Mouse (Mus musculus) MEL (cell line): Measurements from ENCODE around the gene Eid1.

Experiments
- E2F4 ChIP-seq: IDR thresholded peaks from 2 replicates; pipeline ENCODE4 v1.6.1; 2011; ENCODE audit warnings: low read depth, low read length, improper control_type of control experiment, borderline replicate concordance
- EP300 ChIP-seq, 2 experiments: IDR thresholded peaks; 2 replicates each; pipeline ENCODE4 v1.6.1; 2011; ENCODE audit warnings: improper control_type of control experiment in 2 of 2, low read length in 2 of 2, low read depth in 1 of 2, mild to moderate bottlenecking in 1 of 2
- MXI1 ChIP-seq: IDR thresholded peaks from 2 replicates; pipeline ENCODE4 v1.6.1; 2011; ENCODE audit warnings: mild to moderate bottlenecking, low read depth, low read length, improper control_type of control experiment
- POLR2A ChIP-seq, 2 experiments: IDR thresholded peaks; 2 replicates each; pipeline ENCODE4 v1.6.1; 2011 to 2012; ENCODE audit warnings: low read length in 2 of 2, mild to moderate bottlenecking in 2 of 2, control low read depth in 1 of 2, improper control_type of control experiment in 1 of 2, low read depth in 1 of 2, moderate library complexity in 1 of 2; ENCODE audit not compliant: control insufficient read depth in 1 of 2, insufficient read depth in 1 of 2, poor library complexity in 1 of 2
- SIN3A ChIP-seq: IDR thresholded peaks from 2 replicates; pipeline ENCODE4 v1.6.1; 2012; ENCODE audit warnings: low read length, improper control_type of control experiment, inconsistent platforms
- TAL1 ChIP-seq: IDR thresholded peaks from 2 replicates; pipeline ENCODE4 v1.6.1; 2012; ENCODE audit warnings: mild to moderate bottlenecking, inconsistent platforms, low read length, moderate library complexity, mixed read lengths
- USF2 ChIP-seq, 2 experiments: IDR thresholded peaks; 2 replicates each; pipeline ENCODE4 v1.6.1; 2011 to 2012; ENCODE audit warnings: improper control_type of control experiment in 2 of 2, low read length in 2 of 2, borderline replicate concordance in 1 of 2, inconsistent platforms in 1 of 2, low read depth in 1 of 2, mild to moderate bottlenecking in 1 of 2; ENCODE audit not compliant: insufficient read depth in 1 of 2
- ZMIZ1 ChIP-seq: IDR thresholded peaks from 2 replicates; pipeline ENCODE4 v1.6.1; 2012; ENCODE audit warnings: low read depth, mild to moderate bottlenecking, inconsistent platforms, low read length, improper control_type of control experiment, moderate library complexity

- TF ChIP-seq SIN3A (no peak), USF2 (IDR thresholded peaks at IDR 0.05; ENCODE audit: borderline replicate concordance in 1 of 2, insufficient read depth in 1 of 2, low read depth in 1 of 2, low read length in 2 of 2) (no peak), MXI1 (no peak), ZMIZ1 (no peak), TAL1 (no peak), POLR2A (IDR thresholded peaks at IDR 0.05; ENCODE audit: control insufficient read depth in 1 of 2, insufficient read depth in 1 of 2, low read depth in 1 of 2, low read length in 2 of 2, poor library complexity in 1 of 2) (no peak), EP300 (IDR thresholded peaks at IDR 0.05; ENCODE audit: low read depth in 1 of 2, low read length in 2 of 2) (no peak), E2F4 (no peak)
Measured at GRCm38 (mm10) chr2:125667721-125668120, 5.2 kb upstream of the Eid1 start.
